Mouse (Mus musculus) ES-E14 (cell line): ENCODE data around the gene Orc4. TPM values are rescaled to one million over a fixed set of nuclear protein-coding genes. Genes with fewer than 3 reads are reported as not detected.

ENCODE experiments used
- DNase-seq: peaks from one replicate; pipeline ENCODE4 v3.0.0-alpha.2; 2013; ENCODE audit warnings: low read depth, low spot score
- H3K27ac ChIP-seq: 2 replicates; pipeline ENCODE4 v1.5.1; 2012; ENCODE audit warnings: low read depth, mild to moderate bottlenecking, low read length, moderate library complexity, mixed read lengths; ENCODE audit not compliant: poor library complexity, insufficient read depth, severe bottlenecking
- H3K36me3 ChIP-seq: 2 replicates; pipeline ENCODE4 v1.6.1; 2012; ENCODE audit warnings: mild to moderate bottlenecking, low read length, moderate library complexity, mixed read lengths; ENCODE audit not compliant: control insufficient read depth, poor library complexity, insufficient read depth, severe bottlenecking
- H3K4me1 ChIP-seq, 2 experiments: fragments of 150-350 bp in 1 of 2; sonication (generic) in 1 of 2; 2 replicates each; pipeline ENCODE4 v1.6.1; 2012; ENCODE audit warnings: low read length in 2 of 2, mild to moderate bottlenecking in 1 of 2, mixed read lengths in 1 of 2; ENCODE audit not compliant: control insufficient read depth in 2 of 2, insufficient read depth in 2 of 2, poor library complexity in 1 of 2
- H3K4me3 ChIP-seq, 2 experiments: fragments of 150-350 bp in 1 of 2; sonication (generic) in 1 of 2; 2 replicates each; pipeline ENCODE4 v1.5.1; 2012; ENCODE audit warnings: low read length in 2 of 2, low read depth in 1 of 2, mild to moderate bottlenecking in 1 of 2, mixed read lengths in 1 of 2; ENCODE audit not compliant: insufficient read depth in 1 of 2, poor library complexity in 1 of 2, severe bottlenecking in 1 of 2
- H3K9ac ChIP-seq: 2 replicates; pipeline ENCODE4 v1.6.1; 2012; ENCODE audit warnings: low read depth, mild to moderate bottlenecking, low read length, mixed read lengths; ENCODE audit not compliant: poor library complexity, insufficient read depth, severe bottlenecking
- H3K9me3 ChIP-seq: fragments of 150-350 bp; sonication (generic); 2 replicates; pipeline ENCODE4 v1.6.1; 2012; ENCODE audit warnings: low read depth, mild to moderate bottlenecking, low read length; ENCODE audit not compliant: control insufficient read depth, insufficient read depth
- CHD2 ChIP-seq: IDR thresholded peaks from 2 replicates; pipeline ENCODE4 v1.6.1; 2014; ENCODE audit warnings: mild to moderate bottlenecking, low read depth, low read length, inconsistent platforms
- HCFC1 ChIP-seq: IDR thresholded peaks from 2 replicates; pipeline ENCODE4 v1.6.1; 2012; ENCODE audit warnings: low read length, inconsistent platforms, borderline replicate concordance; ENCODE audit not compliant: insufficient read depth
- MAFK ChIP-seq: IDR thresholded peaks from 2 replicates; pipeline ENCODE4 v1.6.1; 2014; ENCODE audit warnings: mild to moderate bottlenecking, low read depth, low read length, inconsistent platforms; ENCODE audit not compliant: insufficient read depth
- ZC3H11A ChIP-seq: IDR thresholded peaks from 2 replicates; pipeline ENCODE4 v1.6.1; 2012; ENCODE audit warnings: low read depth, mild to moderate bottlenecking, inconsistent platforms, low read length, borderline replicate concordance
- ZNF384 ChIP-seq: IDR thresholded peaks from 2 replicates; pipeline ENCODE4 v1.6.1; 2012; ENCODE audit warnings: low read depth, low read length, inconsistent platforms
- in situ Hi-C, 2 experiments: fragments of 600-800 bp; cut with MboI; formaldehyde crosslinking; loops; one replicate each; pipeline ENCODE4 v1.15.1; 2025; ENCODE audit warnings: low sequenced_read_pairs in 2 of 2, inconsistent platforms in 1 of 2; ENCODE audit not compliant: unreplicated experiment in 2 of 2
- total RNA-seq: library from RNA; depleted of rRNA; stranded (reverse); fragments of 300-350 nt; gene quantifications from 2 replicates; pipeline ENCODE4 v1.2.3, GENCODE M21; 2012; rRNA removed

Orc4 gene
- 45.8 and 55.9 TPM in 2 replicates for total RNA-seq

DNA sequence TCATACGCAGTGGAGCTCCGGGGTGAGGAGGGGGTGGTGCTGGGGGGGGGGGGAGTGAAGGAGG, at the start of gene Orc4:
Orc4 (minus strand) TSS at position 26 of the 64 bp plus-strand sequence.
- in situ Hi-C loops = no loop called here
- DNase-seq = no peak
- peak within 1 kb of the TSS; percentile 96 to 98 for H3K4me3 ChIP-seq
- no peaks in the 10 kb centered on the region for H3K9me3 ChIP-seq
- H3K9ac ChIP-seq = peak within 1 kb of the TSS; percentile 95
- TF ChIP-seq CHD2 (no peak), ZNF384 (no peak), ZC3H11A (no peak), MAFK (no peak), HCFC1 (no peak)
- no peaks in the 10 kb centered on the region for H3K36me3 ChIP-seq
- H3K27ac ChIP-seq = peak within 1 kb of the TSS; percentile 70
- H3K4me1 ChIP-seq = peaks cover 0 to 3% of the 10 kb centered on the region in 2 experiments; a peak in 1 of 4 replicates

DNA sequence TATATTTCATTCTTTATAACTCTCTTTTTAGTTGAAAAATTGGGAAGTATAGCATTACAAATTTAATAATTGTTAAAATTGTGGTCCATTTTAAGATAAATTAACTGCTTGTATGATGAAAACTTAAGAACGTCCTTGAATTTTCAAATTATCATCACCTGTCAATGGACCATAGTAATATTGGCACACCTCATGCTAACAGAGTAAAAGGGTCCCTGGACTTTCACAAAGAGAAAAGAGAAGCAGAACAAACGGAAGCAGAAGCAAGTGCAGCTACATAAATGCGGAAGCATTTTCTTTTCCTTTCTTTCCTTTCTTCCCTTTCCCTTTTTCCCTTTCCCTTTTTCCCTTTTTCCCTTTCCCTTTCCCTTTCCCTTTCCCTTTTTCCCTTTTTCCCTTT, 40.2 kb upstream of the Orc4 start:
- Histone ChIP-seq H3K36me3 (no peaks in the 10 kb centered on the region), H3K4me1 (no peaks in the 10 kb centered on the region), H3K9ac (no peak overlapping the region), H3K27ac (no peak overlapping the region), H3K4me3 (no peak overlapping the region), H3K9me3 (no peaks in the 10 kb centered on the region)
- no peak for DNase-seq
- in situ Hi-C loops = no loop called here
- no peak for TF ChIP-seq HCFC1
- no peak for TF ChIP-seq MAFK
- no peak for TF ChIP-seq ZC3H11A
- TF ChIP-seq ZNF384 = no peak
- TF ChIP-seq CHD2 = no peak

DNA sequence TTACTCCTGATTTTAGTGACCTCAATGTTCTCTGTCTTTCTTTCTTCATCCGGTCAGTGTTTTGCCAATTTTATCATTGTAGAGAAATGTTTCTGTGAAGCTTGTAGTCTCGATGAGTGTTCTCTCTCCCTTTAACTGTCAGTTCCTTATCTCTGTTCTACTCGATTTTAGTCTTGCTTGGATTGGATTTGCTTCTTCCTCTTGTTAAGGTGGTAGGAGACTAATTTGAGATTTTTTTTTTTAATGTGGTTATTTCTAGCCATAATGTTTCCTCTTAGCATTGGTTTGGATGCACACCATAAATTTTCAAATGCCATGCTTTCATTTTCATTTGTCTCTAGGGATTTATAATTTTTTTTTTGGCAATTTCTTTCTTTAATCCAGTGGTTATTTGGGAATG, 28.8 kb upstream of the Orc4 start:
- TF ChIP-seq ZNF384 = no peak
- no peak for TF ChIP-seq CHD2
- no peak for TF ChIP-seq HCFC1
- no peak for TF ChIP-seq ZC3H11A
- no peak for TF ChIP-seq MAFK
- no peaks in the 10 kb centered on the region for H3K4me1 ChIP-seq
- H3K27ac ChIP-seq = no peak overlapping the region
- in situ Hi-C loops = no loop called here
- no peaks in the 10 kb centered on the region for H3K36me3 ChIP-seq
- H3K9ac ChIP-seq = no peak overlapping the region
- no peaks in the 10 kb centered on the region for H3K9me3 ChIP-seq
- H3K4me3 ChIP-seq = no peak overlapping the region
- DNase-seq = no peak

DNA sequence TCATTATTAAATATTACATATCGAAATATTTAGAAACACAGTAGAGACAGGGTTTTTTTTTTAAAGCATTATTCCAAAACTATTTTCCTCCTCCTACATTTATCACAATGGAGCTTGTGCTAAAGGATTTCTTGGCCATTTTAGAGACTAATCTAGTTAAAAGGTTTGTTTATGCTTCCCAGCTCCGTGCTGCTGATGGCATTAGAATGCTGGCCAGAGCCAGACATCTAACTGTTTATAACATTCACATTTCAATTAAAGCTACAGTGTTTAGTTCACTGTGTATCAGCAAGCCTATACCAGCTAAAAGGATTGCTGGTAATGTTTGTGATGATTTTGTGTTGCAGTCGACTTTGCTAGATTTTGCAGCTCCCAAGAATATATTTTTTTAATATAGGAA, 6.5 kb upstream of the Orc4 start:
- no peak for TF ChIP-seq HCFC1
- no peak for TF ChIP-seq MAFK
- TF ChIP-seq ZC3H11A = no peak
- TF ChIP-seq ZNF384 = no peak
- no peak for TF ChIP-seq CHD2
- Histone ChIP-seq H3K4me3 (no peak overlapping the region), H3K36me3 (no peaks in the 10 kb centered on the region), H3K4me1 (0 out of 4 replicates have a peak, but pooled peaks cover 0 to 2% of the 10 kb centered on the region in 2 experiments), H3K9me3 (no peaks in the 10 kb centered on the region), H3K9ac (no peak overlapping the region), H3K27ac (no peak overlapping the region)
- in situ Hi-C loops = no loop called here
- DNase-seq = no peak

DNA sequence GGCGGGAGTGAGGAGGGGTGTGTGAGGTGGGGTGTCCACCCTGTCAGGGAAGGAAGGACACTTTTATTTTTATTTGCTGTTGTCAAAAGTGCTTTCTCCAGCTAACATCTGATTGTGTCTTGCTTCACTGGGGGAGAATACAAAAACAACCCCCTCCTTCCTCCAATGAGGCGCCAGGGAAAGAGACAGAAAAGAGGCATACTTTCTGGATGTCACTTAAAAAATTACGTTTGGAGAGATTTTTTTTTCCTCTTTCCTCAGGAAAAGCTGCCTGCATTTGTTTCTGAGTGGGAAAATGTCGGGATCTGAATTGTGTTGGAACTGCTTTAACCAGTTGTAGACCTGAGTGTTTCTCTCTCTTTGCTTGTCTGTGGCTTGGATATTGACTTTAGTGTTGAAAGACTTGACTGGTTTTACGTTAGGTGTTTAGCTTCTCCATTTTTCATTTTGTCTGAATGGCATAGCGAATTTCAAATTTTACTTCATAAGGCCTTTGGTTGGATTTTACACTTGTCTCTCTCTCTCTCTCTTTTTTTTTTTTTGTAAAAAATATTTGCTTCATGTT, 321 bp upstream of the Orc4 start:
- no peak for DNase-seq
- Histone ChIP-seq H3K9ac (peak overlapping the region; percentile 38; the same call in 1 of the 2 replicates), H3K36me3 (no peaks in the 10 kb centered on the region), H3K27ac (peak overlapping the region; percentile 70; the same call in 1 of the 2 replicates), H3K9me3 (no peaks in the 10 kb centered on the region), H3K4me3 (peak overlapping the region; percentile 94 to 98), H3K4me1 (peaks cover 0 to 3% of the 10 kb centered on the region in 2 experiments; a peak in 1 of 4 replicates)
- TF ChIP-seq ZNF384 (no peak), ZC3H11A (no peak), HCFC1 (no peak), MAFK (no peak), CHD2 (no peak)
- in situ Hi-C loops = no loop called here
